Mouse (Mus musculus) C2C12 (cell line): Measurements from ENCODE around the gene Itgb3bp.

Experiments
- CEBPB ChIP-seq: IDR thresholded peaks from one replicate; pipeline ENCODE4 v1.6.1; 2011; ENCODE audit warnings: low read depth, mild to moderate bottlenecking, control low read depth, moderate library complexity
- CTCF ChIP-seq: IDR thresholded peaks from one replicate; pipeline ENCODE4 v1.5.1; 2011; ENCODE audit not compliant: control insufficient read depth, insufficient read depth, insufficient read length
- FOSL1 ChIP-seq: IDR thresholded peaks from one replicate; pipeline ENCODE4 v1.8.0; 2011; ENCODE audit warnings: mild to moderate bottlenecking, low read length; ENCODE audit not compliant: poor library complexity, insufficient read depth, severe bottlenecking
- MYOG ChIP-seq: IDR thresholded peaks from one replicate; pipeline ENCODE4 v1.6.1; 2011; ENCODE audit not compliant: control insufficient read depth, insufficient read length; ENCODE audit errors: extremely low read depth
- USF1 ChIP-seq: IDR thresholded peaks from one replicate; pipeline ENCODE4 v1.6.1; 2011; ENCODE audit warnings: low read depth, mild to moderate bottlenecking, control low read depth, moderate library complexity

DNA sequence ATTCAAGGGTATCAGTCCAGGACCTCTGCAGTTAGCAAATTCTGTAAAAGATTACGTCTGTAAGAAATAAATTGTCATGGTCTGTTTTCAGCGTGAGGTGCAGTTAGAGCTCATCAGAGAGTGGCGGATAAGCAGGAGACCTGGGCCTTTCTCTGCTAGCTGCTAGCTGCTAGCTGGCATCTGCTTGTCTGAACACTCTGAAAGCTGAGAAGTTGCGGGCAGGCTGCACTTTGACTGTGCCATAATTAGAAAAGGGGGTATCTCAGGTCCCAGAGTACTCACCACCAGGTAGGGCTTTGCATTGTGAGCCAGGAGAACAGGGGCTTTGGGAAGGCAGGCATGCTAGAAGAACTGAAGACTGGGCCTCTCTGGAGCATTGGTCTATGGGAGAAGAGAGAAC lies 2.2 kb upstream of the Itgb3bp start:
- TF ChIP-seq CTCF (no peak), USF1 (no peak), CEBPB (no peak), MYOG (no peak), FOSL1 (no peak)
